Mouse (Mus musculus): ENCODE measurements around the gene Col6a2. TPM values are rescaled to one million over a fixed set of nuclear protein-coding genes. Genes with fewer than 3 reads are reported as not detected.

The Col6a2 gene
- total RNA-seq (2021): 10 to 100 TPM; 15.6 to 17.8 TPM
- long read RNA-seq, partial matches to known transcripts: 4 of 8 reads
- long read RNA-seq, other reads (novel, unspliced or antisense): 1 of 8 reads

- DNase-seq (ENCODE audit: low spot score in 2 of 2): peak; percentile 80 to 84
These were observed at the start of gene Col6a2 for GRCm38 (mm10) chr10:76622928-76623680. TSS of gene Col6a2 (minus strand) at chr10:76623630.

DNA sequence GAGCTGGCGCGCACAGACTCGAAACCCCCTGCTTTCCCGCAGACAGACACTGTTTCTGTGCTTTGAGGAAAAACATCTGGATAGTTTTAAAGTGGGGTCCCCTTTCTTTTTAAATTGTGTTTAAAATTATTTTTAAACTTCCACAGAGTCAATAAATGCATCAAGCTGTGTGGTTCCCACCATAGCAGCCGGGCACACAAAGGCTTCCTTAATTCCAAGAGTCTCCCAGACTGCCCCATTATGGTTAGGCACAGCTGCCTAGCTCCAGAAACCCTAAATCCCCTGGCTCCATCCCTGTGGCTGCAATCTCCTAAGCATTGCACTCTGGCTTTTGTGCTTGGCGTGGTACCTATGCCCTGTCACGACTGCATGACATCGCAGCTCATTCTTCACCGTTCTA, 48.5 kb upstream of the Col6a2 start:
- DNase-seq (ENCODE audit: low spot score in 2 of 2): no peak

DNA sequence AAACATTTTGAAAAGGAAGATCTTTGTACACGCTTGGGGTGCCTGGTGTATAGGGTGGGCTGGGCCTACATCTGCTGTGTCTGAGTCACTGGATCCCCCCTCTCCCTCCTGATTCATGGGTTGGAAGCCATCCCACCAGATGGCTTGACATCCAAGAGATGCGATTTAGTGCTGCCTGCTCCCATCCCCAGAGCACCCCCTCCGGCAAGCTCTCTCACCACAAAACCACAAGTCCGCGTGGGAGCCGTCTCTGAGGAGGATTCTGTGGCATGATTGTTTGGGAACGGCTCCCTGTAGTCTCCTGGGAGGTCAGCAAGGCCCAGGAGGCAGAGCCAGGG, 45.5 kb upstream of the Col6a2 start:
- peak; percentile 44 to 58 for DNase-seq (ENCODE audit: low spot score in 2 of 2)

DNA sequence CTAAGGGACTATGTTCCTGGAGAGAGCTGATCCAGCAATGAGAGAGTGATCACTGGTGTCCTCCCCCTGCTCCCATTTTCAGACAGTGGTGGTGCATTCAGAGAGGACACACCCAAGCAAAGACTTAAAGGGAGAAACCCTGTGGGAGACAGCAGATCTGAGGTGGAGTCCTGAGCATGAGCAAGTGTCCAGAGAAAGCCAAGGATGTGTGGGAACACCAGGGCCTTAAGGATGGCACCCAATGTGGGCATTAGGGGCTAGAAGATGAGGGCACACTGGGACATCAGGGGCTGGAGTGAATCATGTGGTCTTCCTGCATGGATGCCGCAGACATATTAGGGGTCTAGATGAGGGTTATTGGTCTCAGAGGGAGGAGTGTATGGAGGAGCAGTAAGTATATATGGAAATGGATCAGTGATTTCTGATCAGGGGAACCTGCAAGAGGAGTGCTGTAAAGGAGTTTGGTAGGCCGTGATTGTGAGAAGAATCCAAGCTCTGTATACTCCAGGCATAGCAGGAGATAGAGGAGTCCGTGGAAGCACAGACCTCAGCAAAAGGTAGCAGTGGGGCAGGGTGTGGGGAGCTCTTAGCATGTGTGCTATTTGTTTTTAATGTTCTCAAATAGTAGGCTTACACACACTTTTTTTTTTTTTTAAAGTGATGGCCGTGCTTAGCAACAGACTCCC, 45.0 kb upstream of the Col6a2 start:
- no peak for DNase-seq (ENCODE audit: low spot score in 2 of 2)

DNA sequence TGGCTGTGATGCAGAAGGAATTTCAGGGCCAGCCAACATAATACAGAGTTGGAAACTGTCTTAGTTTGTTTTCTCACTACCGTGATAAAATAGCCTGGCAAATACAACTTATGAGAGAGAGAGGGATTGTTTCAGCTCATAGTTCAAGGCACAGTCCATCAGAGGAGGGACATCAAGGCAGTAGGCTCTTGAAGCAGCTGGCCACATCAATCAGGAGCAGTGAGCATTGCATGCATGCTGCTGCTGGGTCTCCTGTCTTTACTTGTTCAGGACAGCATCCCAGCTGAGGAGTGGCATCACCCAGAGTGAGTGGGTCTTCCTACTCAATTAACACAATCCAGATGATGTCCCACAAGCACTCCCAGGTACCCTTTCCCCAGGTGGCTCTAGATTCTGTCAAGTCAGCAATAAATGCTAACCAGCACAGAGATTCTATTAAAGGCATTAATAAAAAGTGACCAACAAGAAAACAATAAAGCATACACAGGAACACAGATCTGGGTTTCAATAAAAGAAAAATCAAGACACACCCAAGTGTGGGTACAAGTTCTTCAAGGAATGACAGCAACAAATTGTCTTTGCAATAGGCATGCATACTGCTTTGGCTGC, 43.9 kb upstream of the Col6a2 start:
- DNase-seq (ENCODE audit: low spot score in 2 of 2): no peak

GRCm38 (mm10) chr10:76665551-76665950, 42.1 kb upstream of the Col6a2 start:
- no peak for DNase-seq (ENCODE audit: low spot score in 2 of 2)

- no peak for DNase-seq (ENCODE audit: low spot score in 2 of 2)
These were observed 41.0 kb upstream of the Col6a2 start for GRCm38 (mm10) chr10:76664156-76665115.

DNA sequence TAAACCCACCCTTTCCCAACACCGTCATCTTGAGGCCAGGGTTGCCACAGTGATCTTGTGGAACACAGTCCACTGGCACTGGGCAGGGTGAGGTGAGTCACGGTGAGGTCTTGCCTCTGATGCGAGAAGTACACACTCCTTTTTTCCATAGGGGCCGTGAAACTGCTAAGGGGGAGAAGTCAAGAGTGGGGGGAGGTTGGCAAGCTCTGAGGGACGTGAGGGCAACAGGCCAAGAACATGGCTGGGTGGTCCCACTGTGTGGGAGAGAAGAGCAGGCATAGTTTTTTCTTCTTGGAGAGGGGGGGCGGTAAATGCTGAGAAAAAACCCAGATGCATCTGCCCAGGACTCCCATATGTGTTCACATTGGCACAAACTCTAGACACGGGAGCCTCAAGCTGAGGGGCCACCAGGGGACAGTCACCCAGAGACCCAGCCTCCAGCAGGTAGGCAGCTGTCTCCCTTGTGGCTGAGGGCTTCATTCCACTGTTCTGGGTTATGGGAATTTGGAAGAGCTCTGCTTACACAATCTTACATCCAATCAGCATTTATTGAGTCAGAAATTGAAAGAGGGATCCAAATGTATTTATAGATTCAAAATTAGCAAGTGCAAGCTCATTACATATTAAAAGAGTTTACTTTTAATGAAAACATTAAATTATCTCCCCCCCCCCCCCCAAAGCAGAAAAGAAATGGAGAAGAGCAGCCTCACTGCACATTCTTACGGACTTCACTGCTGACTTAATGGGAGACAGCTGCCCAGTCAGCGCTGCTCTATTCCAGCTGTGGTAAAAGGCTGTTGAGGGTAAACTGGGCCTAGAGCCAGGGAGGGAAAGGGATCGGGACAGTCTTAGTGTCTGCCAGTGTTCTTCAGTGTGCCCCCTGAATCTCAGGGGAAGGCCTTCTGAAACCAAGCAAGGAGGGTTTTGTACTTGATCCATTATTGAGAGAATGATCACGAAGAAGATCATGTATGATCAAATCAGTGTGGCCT, 30.2 kb upstream of the Col6a2 start:
- DNase-seq (ENCODE audit: low spot score in 2 of 2): no peak

DNA sequence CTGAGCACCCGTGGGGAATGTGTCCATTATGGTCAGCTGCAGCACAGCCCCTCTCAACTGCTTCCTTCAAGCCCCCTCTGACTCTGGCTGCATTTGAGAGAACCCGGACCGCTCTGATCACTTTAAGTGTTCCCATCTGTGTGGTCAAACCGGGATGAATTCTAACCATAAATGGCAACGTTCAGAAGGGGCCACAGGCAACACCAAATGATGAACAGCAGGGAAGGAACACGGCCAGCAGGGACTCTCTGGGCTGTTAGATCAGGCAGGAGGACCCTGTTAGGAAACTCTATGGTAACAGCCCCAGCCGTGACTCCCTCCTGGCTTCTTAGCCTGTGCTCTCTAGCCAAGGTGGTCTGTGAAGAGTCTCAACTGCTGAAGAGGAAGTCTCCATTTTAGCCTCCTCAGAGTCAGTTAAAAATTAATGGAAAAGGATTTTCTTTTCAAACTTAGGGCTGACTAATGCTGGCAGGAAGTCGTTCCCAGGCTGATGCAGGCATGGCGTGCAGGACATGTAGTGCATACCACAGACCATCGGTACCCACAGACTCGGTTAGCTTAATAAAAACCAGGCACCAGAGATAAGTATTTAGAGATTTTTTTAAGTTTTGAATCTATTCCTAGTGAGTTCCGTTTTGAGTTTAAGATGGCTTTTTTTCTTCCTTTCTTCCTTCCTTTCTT, 27.4 kb upstream of the Col6a2 start:
- DNase-seq (ENCODE audit: low spot score in 2 of 2): no peak

DNA sequence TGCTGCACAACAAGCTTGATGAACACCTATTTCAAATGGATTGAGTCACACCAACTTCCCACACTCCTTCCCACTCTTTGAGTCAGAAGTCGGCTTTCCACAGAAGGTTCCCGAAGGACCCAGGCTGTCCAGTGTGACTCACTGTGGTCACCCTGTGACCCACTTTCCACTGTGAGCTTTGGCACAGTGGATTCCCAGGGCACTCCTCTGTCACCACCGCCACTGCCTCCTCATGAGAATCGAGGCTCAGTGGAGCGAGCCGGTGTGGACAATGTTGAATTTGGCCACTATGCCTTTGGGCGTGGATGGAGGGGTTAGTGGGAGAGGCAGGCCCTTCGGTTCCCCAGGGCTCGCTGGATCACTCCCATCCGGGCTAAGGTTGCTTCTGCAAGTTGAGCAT, 25.3 kb upstream of the Col6a2 start:
- no peak for DNase-seq (ENCODE audit: low spot score in 2 of 2)

DNA sequence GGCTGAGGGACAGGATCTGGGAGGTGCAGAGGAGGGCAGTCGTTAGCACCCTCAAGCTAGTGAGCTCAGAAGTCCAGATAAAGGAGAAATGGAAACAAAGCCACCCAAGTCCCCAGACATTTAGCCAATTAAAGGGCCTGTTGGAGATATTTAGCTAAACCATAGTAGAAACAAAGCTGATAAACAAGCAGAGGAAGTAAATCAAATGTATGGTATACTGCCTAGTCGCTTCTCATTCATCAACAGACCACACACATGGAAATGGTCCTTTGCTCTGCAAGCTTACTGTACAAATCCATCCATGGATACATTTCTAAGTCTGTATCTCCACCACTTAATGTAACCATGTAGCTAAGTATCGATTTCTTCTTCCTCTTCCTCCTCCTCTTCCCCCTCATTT, 24.0 kb upstream of the Col6a2 start:
- no peak for DNase-seq (ENCODE audit: low spot score in 2 of 2)

GRCm38 (mm10) chr10:76645686-76646085, 22.3 kb upstream of the Col6a2 start:
- no peak for DNase-seq (ENCODE audit: low spot score in 2 of 2)

GRCm38 (mm10) chr10:76645066-76645465, 21.6 kb upstream of the Col6a2 start:
- DNase-seq (ENCODE audit: low spot score in 2 of 2): no peak

GRCm38 (mm10) chr10:76643999-76644398, 20.6 kb upstream of the Col6a2 start:
- no peak for DNase-seq (ENCODE audit: low spot score in 2 of 2)

DNA sequence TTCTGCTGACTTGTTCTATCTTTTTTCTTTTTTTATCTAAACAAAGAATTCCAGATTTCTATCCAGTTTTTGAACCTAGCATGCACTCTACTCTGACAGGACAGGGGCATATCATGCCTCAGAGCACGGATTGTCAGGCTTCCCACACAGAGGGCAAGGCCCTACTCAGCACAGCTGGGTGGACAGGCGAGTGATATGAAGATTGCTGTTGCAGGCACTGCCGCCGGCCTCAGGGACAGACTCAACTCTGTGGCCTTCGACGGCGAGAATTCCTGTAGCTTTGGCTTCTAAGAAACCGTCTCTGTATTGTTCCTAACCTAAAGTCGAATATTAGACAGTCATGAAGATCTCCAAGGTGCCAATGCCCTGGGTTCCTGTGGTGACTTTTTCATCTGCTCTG, 20.0 kb upstream of the Col6a2 start:
- no peak for DNase-seq (ENCODE audit: low spot score in 2 of 2)

DNA sequence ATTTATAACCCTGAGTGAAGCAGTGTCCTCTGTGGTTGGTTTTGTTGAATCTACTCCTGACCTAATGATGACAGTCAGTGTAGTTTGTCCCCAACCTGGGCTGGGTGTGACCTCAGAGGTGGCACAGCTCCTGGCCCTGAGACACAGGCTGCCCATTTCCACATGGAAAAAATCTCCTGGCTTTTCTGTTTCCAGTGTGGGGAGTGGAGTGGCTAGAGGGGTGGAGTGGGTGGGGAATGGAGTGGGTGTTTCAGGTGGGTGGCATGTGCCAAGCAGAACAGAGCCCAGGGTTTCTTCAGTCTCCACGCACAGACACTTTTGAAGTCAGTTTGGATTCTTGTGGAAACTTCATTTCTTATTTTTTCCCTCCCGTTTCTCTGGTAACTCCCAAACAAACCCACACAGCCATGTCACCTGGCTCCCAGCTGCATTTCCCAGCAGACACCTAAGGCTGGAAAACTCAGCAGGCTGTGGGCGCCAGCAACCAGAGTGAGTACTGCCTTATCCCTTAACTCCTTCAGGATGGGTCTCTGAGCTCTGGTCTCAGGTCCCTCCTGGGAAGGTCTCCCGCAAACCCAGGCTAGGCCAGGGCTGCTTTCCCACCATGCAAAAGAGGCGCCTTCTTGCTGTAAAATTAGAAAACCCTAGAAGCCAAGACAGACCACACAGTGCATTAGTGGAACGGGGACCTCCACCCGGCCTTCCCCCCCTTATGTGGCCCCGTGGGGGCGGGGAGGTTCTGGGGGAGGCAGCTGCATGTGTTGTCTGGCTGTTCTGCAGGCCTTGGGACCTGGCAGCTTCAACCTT, 19.4 kb upstream of the Col6a2 start:
- DNase-seq (ENCODE audit: low spot score in 2 of 2): no peak

GRCm38 (mm10) chr10:76641894-76642627, 18.6 kb upstream of the Col6a2 start:
- no peak for DNase-seq (ENCODE audit: low spot score in 2 of 2)

GRCm38 (mm10) chr10:76639952-76640351, 16.5 kb upstream of the Col6a2 start:
- DNase-seq (ENCODE audit: low spot score in 2 of 2): no peak
